Mouse (Mus musculus): ENCODE results near the gene Mdga1.
"Not testable (repeated sequence)": the region's sequence is repeated elsewhere in the genome, so short reads cannot be mapped to it uniquely, and the experiment has no call there.

Gene Mdga1

DNA sequence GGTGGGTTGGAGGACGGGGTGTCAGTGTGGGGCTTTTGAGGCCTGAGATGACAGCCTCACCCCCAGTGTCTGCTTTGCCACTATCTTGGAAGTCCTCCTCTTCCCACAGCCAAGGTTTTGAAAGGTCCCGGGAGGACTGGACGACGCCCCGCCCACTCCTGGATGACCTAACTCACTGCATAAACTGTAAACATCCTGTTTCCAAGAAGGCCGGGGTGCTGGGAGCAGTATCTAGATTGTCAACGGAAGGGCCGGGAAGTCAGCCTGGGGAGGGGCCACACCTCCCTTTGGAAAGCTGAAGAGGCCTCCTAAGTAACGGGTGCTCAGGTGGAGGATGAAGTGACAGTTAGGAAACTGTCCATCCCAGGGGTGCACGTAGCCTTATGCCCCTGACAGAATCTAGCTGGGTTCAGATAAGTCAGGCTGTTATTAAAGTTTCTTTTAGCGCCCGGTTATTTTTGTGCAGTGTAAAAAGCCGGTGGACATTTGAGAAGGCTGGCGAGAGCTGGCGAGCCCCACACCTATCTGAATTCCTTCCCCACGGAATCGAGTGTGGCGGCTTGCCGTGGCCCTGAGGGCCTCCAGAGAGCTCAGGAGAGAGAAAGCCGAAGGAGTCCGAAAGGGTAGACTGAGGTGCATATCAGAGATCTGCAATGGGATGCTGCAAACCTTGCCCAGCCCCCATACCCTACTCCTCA is 170.3 kb downstream of the Mdga1 start:
- peak; percentile 67 for DNase-seq (ENCODE audit: low read depth, low spot score)

DNA sequence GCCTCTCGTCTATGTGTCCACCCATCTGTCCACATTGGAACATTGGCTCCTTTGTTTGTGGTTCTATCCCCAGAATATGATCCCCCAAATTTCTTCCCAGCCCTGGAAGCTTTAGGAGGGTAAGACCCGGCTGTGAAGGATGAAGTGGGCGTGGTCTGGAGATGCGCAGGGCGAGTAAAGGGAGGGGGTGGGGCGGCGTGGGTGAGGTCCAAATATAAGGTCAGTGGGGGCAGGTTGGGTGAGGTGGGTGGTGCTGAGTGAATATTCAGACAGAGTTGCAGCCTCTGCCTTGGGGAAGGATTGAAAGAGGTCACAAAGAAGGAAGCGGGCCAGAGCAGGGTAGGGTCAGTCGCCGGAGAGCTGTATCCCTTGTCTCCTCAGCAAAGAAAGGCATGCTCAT is 171.7 kb downstream of the Mdga1 start:
- DNase-seq (ENCODE audit: low read depth, low spot score) = peak; percentile 68

DNA sequence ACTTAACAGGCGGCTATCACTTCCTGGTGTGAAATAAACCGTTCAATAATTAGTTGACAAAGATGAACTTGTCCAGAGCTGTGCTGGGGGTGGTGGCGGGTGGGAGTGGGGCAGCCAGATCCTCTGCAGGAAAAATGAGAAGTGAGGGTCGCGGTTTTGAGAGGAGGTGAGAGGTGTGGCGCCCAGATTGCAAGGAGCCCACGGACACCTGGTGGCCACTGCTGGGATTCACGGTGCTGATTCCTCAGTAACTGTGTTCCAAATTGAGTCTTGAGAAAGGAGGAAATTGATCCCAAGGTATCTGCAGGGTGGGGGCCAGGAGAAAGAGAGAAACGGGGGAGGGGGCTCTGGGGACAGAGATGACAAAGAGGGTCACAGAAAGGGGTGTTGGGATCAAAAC is 173.1 kb downstream of the Mdga1 start:
- DNase-seq (ENCODE audit: low read depth, low spot score) = peak; percentile 45

DNA sequence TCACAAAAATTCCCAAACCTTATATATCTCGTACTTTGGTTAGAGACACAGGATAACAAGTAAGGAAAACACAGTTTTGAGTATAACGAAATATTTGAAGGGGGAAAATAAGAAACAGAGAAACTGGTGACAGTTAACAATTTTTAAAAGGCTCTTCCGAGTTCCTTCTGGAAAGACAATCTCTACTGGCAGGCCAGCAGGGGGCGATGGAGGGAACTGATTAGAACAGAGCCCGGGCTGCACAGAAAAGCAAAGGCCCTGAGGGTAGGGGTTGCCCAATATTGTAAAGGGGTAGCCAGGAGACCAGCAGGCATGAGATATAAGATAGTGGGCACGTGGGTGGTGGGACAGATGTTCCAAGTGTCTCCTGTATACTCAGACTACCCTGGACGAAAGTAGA is 173.8 kb downstream of the Mdga1 start:
- peak; percentile 76 for DNase-seq (ENCODE audit: low read depth, low spot score)

DNA sequence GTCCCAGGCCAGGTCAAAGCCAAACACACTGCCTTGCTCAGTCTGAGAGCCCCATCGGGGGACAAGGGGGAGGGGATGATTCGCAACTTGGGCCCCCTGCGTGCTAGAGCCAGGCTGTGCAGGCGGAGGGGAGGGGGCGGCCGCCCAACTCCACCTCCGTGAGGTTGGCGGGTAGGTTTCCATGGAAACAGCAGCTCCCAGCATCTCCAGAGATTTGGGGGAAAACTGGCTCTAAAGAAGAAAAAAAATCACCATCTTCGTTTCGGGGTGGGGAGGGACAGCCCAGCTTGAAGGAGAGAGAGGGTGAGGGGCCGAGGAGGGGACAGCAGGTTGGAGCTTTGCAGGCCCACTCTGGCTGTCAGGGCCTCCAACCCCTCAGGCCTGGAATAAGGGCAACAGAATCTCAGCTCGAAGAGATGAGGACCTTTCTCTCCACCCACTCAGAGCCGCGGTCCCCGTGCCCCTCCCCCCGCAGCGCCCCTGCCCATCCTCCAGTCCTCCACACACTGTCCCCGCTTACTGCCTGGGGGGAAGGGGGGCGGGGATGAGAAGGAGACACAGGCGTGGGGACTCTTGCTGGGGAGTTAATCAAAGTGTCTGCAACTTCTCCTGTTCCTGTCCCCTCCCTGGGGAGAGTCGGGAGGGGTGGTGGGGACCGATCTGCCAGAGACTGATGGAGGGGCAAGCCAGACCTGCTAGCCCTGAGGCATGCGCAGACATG is 174.7 kb downstream of the Mdga1 start:
- peak; percentile 61 for DNase-seq (ENCODE audit: low read depth, low spot score)

DNA sequence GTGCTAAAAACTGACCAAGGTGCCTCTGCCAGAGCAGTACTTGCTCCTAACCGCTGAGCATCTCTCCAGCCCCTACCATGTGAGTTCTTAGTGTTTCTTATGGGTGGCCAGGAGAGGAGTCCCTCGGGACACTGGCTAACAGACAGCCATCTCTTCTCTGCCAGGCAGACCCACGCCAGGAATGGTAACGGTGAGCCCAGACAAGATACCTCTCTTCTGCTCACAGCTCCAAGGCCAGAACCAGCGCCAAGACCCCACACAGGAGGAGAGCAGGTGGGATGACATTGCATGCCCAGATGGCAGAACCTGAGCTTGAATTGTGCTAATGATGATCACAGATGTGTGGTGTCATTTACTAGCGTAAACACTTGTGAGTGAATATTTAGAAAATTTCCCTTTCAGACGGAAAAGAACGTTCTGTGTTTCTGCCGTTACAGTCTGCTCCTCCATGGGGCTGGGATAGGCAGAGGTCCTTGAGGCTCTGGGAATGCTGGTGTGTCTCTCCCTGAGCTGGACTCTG is 178.3 kb downstream of the Mdga1 start:
- DNase-seq (ENCODE audit: low read depth, low spot score) = no peak

DNA sequence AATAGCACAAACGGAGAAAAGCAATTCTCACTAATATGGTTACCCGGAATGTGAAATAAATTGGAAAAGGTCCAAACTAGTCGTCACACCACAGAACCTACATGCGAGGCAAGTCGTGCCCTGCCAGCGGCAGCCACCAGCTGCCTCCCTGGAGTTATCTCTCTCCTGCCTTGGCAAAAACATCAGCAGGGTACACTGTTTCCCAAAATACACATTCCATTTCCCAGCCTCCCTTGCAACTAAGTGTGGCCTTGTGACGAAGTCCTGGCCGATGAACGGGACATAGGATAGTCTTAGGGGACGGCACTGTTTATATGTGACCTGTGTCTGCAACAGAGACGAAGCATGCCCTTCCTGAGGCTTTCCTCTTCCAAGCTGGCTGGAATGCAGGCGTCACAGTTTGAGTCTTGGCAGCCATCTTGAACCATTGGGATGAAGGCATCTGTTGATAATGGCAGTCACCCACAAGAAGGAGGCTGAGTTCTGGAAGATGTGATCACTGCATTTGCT is 179.6 kb downstream of the Mdga1 start:
- DNase-seq (ENCODE audit: low read depth, low spot score) = peak; percentile 48

DNA sequence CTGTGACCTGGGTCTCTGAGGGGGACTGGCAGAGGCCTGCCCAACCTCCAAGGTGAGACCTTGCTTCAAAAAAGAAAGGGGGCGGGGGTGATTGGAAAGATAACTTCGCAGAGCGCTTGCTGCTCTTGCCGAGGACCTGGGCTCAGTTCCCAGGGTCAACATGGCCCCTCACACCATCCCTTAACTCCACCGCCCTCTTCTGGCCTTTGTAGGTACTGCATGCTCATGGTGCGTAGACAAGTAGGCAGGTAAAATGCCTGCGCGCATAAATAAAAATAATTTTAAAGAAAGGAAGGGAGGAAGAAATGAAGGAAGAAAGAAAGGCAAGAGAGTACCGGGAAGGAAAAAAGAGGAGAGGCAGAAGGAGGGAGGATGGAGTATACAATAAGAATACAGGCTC is 180.2 kb downstream of the Mdga1 start:
- DNase-seq (ENCODE audit: low read depth, low spot score) = peak; percentile 89

DNA sequence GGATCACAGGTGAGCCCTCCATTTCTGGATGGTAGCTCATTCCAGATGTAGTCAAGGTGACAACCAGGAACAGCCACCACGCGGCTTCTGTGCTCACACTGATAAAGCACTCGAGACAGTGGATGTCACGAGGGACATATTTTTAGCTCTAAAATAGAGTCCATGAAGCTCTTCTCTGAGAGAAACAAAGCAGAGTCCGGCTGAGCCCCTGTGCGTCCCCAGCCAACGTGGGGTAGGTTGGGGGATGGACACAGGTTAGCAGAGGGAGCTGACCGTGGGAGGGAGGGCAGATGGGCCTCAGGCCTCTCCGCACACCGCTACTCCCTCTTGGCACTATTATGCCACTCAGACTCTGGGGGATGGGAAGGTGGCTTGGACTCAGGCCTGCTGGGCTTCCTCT is 181.3 kb downstream of the Mdga1 start:
- no peak for DNase-seq (ENCODE audit: low read depth, low spot score)

DNA sequence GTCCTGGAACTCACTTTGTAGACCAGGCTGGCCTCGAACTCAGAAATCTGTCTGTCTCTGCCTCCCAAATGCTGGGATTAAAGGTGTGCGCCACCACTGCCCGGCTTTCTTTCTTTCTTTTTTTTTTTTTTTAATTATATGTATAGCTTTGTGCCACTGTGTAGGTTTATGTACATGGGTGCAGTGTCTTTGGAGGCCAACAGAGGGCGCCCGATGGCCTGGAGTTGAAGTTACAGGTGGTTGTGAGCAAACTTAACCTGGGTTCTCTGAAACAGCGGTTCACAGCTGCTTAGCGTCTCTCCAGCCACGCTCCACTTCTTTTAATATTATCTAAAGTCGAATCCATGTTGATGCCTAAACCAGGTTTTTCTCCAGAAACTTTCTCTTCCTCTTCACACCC is 185.1 kb downstream of the Mdga1 start:
- DNase-seq (ENCODE audit: low read depth, low spot score) = peak; percentile 86

DNA sequence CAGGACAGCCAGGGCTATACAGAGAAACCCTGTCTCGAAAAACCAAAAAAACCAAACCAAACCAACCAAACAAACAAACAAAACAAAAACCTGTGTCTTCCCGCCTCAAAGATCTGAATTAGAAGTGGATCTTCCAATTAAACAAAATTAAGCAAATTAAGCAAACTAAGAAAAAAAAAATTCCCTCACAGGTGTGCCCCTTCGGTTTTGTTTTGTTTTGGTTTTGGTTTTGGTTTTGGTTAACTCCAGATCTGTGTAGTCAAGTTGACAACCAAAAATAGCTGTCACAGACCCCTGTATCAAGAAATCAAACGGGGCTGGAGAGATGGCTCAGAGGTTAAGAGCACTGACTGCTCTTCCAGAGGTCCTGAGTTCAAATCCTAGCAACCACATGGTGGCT is 188.4 kb downstream of the Mdga1 start:
- not testable (repeated sequence) for DNase-seq (ENCODE audit: low read depth, low spot score)

DNA sequence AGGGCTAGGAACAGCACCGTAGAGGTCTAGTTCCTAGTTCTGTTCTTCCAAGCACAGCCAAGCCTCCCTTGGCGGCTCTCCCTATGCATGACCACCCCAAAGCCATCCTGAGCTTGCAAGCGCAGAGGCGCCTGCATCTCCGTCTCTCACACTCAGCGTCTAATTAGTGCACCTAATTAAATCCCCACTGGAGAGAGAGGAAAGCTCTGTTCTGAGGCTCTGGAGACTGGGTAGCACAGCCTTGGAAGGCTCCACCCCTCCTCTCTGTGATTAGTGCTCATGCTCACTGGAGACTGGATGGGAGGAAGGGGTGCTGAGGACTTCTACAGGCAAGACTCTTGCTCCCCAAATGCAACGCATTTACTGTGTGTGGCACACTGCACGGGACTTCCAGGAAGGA is 191.9 kb downstream of the Mdga1 start:
- DNase-seq (ENCODE audit: low read depth, low spot score) = no peak
